Mouse (Mus musculus) layer of hippocampus, postnatal 36 days (tissue): ENCODE measurements around the gene Stk31. TPM values are rescaled to one million over a fixed set of nuclear protein-coding genes. Genes with fewer than 3 reads are reported as not detected.

Experiments
- total RNA-seq, 2 experiments: library from RNA; stranded (reverse); gene quantifications; 2 replicates each; pipeline ENCODE4 v1.2.3; 2021

Gene Stk31
- total RNA-seq, 2 experiments from 2014 or later = 1.5 to 1.9 TPM

Other genes starting within 250 kb of the Stk31 start
- not detected for gene Igf2bp3, start 180.6 kb upstream of the Stk31 start, total RNA-seq
- 100 to 1,000 TPM in 1 of 2 experiments, 10 to 100 TPM in 1; 92.3 to 105 TPM for gene Tra2a, start 131.6 kb upstream of the Stk31 start, total RNA-seq
- 10 to 100 TPM; 10.4 to 12.6 TPM for gene Ccdc126, start 76.3 kb upstream of the Stk31 start, total RNA-seq
- gene Fam221a, start 27.9 kb upstream of the Stk31 start, total RNA-seq = 1 to 10 TPM in 1 of 2 experiments, under 1 TPM in 1; 1.00 to 1.0 TPM